Mouse (Mus musculus): ENCODE results near the gene Mien1.
A peak's percentile ranks its signal among the peaks of the same experiment; 100 is the strongest.

Gene Mien1

DNA sequence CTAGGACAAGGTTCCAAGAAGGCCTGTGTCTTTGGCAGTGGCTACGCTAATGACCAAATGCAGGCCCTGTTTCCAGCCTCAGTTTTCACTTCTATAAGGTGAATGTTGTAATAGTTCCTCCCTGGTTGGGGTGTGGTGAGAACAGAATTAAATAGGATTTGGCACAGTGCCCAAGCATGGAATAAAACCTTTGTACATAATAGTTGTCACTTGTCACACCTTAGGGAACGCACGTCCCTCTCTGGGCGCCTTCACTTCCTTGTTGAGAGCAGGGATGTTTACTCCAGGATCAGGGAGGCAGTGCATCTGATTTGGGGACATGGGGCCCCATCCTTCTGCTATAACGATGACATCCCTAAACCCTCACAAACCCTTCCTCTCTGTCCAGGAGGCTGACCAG is 10.4 kb downstream of the Mien1 start:
- DNase-seq (ENCODE audit: low read depth, low spot score) = no peak

DNA sequence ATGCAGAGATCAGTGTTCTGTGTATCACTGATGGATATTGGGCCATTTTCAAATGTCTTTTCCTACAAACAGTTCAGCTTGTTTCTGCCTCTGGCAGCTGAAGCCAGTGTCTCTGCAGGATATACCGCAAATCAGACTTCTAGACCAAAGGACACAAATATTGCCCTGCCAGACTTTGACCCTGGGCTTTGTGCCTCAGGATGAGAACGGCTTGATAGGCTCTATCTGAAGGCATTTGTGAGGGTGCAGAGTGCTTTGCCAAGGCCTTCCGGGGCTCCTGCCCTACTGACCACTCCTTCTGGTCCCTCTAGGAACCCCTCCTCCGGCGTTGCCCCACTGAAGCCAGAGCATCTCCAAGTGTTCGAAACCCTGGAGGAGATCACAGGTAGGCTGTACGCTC is 12.2 kb downstream of the Mien1 start:
- DNase-seq (ENCODE audit: low read depth, low spot score) = no peak

DNA sequence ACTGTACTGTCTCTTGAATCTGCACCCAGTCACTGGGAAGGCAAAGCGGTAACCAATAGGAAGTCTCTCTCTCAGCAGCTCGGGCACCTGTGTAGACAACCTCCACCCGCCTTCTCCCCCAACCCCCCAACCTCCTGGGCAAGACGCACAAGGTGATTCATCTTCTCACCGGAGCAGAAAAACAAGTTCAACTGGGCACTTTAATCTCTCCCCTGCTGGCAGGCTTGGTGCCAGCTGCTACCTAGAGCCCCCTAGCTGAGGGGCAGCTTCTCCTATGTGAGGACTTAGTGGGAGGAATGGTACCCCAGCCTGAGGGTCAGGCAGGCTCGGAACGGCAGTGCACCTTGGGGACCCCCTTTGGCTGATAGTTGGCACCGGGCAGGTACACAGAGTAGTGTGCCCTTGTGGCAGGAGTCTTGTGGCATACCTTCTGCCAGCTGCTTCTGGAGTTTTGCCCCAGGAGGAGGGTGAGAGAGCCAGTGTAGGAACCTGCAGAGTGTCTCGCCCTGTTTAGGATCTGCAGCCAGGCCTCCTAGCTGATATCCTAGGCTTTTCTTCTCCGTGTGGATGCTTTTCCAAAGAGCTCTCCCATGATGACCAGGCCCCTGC is 19.7 kb downstream of the Mien1 start:
- no peak for DNase-seq (ENCODE audit: low read depth, low spot score)

DNA sequence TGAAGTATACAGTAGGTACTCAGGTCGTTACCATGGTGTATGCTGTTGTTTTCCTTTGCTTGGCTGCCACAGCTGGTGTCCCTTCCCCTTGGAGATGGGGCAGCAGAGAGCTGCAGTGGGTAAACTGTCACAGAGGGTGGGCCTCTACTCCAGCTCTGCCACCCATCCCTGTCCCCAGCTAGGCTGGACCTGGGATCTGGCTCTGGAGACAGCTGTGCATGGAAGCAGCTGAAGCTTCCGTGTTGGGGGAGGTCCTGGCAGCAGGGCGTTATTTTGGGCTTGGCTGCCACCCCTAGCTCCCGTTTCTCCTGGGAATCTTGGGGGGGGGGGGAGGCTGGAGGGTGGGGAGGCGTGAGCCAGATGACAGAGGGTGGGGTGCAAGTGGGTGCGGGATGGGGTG is 20.5 kb downstream of the Mien1 start:
- no peak for DNase-seq (ENCODE audit: low read depth, low spot score)

DNA sequence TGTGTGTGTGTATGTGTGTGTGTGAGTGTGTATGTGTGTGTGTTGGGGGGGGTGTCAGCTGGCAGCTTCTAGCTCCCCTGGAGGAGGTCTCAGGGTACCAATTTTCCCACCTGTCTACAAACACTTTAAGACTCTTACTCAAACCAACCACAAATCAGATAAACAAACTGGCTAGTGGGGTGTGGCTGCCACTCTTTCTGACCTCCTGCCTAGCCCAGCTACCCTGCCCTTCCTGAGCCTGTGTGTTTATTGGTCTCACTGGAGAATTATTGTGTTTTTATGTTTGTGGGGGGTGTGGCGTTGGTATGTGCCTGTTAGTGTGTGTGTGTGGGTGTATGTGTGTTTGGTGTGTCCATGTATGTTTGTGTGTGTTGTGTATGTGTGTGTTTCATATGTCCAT is 21.7 kb downstream of the Mien1 start:
- DNase-seq (ENCODE audit: low read depth, low spot score) = no peak

DNA sequence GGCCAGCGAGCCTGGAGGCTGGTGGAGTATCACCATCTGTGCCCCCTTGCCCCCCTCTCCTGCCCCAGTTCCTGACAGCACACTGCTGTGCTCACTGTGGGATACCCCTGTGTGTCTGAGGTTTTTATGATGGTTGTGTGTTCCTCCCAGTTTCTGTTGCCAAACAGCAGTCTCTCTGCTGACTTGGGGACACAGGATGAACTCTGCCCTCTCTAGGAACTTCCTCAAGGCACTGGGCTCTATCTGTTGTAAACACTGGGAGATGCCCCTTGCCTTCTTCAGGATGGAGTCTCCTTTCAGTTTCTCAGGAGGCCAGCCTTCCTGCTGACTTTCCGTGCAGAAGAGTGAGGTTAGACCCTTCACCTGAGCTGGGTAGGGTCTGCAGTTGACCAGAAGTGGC is 24.6 kb downstream of the Mien1 start:
- no peak for DNase-seq (ENCODE audit: low read depth, low spot score)

DNA sequence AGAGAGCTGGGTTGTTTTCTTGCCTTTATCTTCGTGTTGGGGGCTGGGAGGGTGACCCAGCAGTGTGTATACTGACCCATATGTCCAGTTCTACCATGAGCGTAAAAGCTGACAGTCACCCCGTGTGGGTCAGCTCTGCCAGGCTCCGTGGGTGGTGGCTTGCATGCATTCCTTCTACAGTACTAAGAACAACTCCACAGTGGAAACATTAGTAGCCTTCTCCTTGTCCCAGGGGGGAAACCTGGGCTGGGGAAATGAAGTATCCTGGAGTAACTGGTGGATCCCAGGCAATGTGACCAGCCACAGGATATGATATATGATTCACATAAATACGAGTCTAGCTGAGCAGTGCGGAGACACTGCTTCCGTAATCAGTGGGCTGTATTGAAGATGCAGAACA is 25.1 kb downstream of the Mien1 start:
- no peak for DNase-seq (ENCODE audit: low read depth, low spot score)

DNA sequence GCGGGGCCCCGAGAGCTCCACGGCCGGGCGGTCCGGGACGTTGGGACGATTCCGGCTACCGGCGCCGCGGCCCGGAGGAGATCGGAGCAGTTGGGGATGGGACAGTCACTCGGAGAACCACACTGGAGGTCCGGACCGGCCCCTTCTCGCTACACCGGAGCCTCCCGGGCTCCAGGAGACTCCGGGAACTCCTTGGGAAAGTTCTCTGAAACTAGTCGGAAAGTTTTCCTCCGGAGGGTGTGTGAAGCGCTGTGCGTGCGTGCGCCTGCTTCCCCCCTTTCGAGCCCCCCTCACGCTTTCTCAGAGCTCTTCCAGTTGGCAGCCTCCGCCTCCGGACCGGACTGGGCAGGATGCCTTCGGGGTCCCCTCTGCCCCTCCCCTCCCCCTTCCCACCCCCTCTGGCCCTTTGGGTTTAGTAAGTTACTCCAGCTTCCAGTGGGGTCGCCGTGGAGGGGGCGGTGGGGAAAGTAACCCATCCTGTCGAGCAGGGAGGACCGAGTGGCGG is 25.9 kb downstream of the Mien1 start:
- DNase-seq (ENCODE audit: low read depth, low spot score) = no peak

DNA sequence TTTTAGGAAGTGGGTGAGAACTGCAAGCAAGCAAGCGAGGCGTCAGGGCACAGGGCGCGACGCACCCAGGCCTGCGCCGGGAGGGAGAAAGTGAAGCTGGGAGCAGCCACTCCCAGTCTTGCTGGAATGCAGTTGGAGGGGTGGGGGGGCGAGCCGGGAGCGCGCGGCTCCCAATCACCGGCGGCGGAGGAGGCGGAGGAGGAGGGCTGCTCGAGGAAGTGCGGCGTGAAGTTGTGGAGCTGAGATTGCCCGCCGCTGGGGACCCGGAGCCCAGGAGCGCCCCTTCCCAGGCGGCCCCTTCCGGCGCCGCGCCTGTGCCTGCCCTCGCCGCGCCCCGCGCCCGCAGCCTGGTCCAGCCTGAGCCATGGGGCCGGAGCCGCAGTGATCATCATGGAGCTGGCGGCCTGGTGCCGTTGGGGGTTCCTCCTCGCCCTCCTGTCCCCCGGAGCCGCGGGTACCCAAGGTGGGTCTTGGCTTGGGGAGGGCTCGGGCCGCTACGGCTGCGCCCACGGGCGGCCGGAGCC is 26.5 kb downstream of the Mien1 start, which contains the start of gene Erbb2:
Gene Erbb2, plus strand, starts transcription at position 198 of the 524 bp plus-strand sequence.
- DNase-seq (ENCODE audit: low read depth, low spot score) = peak; percentile 78

DNA sequence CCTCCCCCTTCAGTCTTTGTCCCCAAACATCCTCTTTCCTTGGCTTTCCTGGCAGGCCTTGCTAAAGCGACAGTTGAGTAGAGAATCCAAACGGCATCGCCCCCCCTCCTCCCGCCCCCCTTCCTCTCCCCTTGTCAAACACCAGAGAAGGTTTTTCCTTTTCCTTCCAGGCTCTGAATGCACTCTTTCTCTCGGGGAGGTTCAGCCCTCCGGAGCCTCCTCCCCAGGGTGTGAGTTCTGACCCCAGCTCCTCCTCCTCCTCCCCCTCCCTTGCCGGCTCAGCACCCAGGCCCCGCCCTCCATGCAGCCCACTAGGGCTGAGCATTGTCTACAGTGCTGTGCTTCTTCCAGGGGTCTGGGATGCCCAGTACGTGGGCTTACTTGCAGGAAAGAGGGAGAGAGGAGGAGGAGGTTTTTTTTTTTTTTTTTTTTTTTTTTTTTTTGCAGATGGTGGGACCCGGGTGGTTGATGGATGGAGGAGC is 29.4 kb downstream of the Mien1 start:
- no peak for DNase-seq (ENCODE audit: low read depth, low spot score)

DNA sequence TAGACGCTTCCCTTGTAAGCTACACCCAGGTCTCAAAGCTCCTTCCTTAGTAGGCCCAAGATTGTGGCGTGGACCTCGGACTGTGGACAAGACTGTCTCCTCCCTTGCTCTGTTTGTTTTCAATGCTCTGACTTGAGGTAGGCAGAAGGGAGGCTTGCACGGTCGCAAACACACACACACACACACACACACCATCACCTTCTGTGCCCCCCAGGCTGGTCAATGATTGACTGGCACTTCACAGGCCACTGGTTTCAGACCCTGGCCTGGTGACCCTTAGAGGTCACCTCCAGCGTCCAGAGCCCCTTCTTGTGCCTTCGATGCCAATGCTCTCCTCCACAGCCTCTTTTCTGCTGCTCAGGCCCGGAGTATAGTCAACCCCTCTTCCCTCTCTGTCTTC is 29.9 kb downstream of the Mien1 start:
- no peak for DNase-seq (ENCODE audit: low read depth, low spot score)

DNA sequence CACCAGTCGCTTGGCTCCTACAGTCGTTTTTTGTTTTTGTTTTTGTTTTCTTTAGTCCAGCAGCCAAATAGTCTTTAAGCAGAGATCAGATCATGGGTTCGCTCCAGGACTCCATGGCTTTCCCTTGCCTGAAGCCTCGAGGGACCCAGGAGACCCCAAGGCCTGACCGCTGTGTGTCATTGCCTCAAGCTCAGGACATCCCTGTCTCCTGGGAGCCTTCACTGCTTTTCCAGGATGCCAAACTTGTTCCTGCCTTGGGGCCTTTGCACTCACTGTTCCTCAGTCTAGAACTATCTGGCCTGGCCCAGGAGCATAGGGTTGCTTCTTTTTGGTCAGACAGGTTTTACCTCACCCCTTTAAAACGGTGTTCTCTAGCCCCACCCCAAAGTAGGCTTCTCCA is 32.2 kb downstream of the Mien1 start:
- no peak for DNase-seq (ENCODE audit: low read depth, low spot score)

DNA sequence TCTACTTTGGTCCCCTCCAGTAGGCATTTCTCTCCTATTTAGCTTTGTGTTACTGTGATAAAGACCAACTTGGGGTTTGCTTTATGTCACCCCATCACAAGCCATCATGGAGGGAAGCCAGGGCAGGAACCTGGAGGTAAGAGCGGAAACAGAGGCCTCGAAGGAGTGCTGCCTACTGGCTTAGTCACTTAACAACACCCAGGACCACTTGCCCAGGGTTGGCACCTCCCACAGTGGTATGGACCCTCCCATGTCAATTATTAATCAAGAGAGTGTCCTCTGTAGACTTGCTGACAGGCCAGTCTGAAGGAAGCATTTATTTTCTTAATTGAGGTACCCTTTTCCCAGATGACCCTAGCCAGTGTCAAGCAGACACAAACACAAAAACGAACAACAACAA is 38.0 kb downstream of the Mien1 start:
- DNase-seq (ENCODE audit: low read depth, low spot score) = no peak

DNA sequence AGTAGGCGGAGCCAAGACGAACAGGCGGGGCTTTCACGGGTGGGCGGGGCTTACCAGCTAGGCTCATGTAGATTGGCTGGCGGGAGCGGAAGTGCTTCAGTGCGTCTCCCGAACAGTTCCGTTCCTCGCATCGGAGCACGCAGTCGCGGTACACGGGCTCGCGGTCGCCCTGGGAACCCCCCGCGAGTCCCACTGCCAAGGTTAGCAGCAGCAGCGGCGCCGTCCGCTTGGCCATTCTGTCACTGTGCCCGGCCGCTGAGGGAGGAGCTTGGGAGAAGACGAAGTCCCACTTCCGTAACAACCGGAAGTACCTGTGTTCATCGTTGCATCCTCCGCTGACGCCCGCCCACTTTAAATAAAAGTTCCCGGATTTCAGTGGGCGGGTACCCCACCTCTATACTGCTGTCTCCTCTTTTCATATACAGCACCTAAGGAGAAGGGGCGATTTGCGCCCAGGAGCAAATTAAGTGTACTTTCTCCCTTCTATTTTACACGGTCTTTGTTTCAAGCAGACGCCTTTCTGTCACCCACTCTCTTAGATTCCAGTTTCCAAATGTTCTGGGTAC is 38.5 kb downstream of the Mien1 start, which contains the start of gene Pgap3:
Gene Pgap3, minus strand, starts transcription at position 330 of the 566 bp plus-strand sequence.
- DNase-seq (ENCODE audit: low read depth, low spot score) = peak; percentile 91

DNA sequence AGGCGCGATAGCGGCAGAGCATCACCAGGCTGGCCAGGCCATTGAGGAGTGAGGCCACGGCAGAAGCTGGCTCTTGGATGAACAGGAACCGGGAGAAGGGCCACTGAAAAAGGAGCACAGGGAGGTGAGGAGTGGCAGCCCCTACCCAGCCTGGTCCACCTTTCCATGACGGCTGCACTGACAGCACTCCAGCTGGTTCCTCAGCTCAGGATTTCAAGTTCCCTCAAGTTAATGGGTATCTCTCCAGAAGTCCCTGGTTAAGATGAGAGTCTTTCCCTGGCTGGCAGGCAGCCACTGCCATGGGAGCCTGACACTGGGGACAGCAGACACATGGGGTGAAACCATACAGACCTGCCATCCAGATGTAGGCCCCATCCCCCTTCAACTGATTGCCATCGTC is 40.8 kb downstream of the Mien1 start:
- DNase-seq (ENCODE audit: low read depth, low spot score) = no peak

DNA sequence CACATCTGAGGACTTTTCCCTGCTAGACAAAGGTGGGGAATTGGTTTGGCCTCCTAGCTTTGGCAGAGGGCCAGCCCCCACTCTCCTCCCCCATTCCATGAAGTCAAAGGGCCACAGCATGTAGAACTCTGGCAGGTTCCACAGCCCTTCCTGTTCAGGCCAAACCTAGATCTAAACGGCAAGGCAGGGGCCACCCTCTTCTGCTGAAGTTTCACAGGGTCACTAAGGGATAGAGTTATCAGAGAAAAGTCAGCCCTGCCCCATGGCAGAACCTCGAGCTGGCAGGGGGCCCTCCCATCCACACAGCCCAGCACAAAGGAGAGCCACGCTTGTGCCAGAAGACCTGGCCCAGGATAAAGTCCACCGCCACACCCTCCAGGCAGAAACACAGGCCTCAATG is 43.8 kb downstream of the Mien1 start:
- no peak for DNase-seq (ENCODE audit: low read depth, low spot score)

DNA sequence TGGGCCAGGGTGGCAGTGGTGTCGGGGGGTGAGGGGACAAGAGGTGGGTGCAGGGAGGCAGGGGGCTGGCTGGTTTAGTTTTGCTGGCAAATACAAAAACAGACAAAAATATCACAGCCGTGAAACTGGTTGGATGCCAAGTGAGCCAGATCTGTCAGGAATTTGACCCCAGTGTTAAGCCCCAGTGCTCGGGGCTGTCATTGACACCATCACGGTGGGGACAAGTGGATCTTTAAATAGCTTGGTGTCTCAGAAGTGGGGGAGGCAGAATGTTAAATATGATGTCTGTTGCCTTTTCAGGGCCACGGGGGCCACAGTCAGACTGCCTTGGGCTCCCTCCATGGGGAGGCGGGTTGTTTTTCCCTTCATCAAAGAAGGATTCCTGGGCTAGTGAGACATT is 44.5 kb downstream of the Mien1 start:
- DNase-seq (ENCODE audit: low read depth, low spot score) = no peak

DNA sequence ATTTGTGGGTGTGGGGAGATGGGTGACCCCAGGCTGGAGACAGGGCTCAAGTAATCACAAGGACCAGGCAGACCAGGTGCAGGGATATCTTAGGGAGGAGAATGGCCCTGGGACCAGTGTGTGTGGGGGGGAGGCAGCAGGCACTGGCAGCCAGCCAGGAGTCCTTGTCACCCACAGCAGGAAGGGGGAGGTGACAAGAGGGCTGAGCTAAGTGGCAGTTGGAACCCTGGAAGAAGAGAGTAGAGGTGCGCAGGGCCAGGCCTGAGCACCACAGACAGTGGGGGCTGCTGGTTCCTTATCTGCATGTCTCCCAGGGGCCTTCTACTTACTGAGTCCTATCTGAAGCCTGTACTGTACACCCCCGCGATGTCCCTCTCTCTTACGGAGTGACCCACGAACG is 45.5 kb downstream of the Mien1 start:
- no peak for DNase-seq (ENCODE audit: low read depth, low spot score)

DNA sequence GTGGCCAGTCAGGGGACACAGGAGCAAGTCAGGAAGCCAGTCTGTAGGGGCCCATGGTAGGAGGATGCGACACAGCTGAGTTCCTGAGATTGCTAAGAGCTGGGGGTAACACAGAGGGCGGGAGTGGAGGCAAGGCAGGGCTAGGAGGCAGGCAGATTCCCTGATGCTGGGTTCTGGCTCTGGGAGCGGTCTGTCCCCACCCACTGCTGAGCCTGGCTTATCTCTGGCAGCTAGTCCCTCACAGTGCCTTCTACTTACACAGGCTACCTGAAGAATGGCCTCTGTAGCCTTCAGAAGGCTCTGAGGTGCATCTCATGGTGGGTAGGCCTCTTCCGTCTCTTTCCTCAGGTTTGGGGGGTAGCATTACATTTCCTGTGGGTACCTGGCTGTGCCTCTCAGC is 46.1 kb downstream of the Mien1 start:
- DNase-seq (ENCODE audit: low read depth, low spot score) = no peak

DNA sequence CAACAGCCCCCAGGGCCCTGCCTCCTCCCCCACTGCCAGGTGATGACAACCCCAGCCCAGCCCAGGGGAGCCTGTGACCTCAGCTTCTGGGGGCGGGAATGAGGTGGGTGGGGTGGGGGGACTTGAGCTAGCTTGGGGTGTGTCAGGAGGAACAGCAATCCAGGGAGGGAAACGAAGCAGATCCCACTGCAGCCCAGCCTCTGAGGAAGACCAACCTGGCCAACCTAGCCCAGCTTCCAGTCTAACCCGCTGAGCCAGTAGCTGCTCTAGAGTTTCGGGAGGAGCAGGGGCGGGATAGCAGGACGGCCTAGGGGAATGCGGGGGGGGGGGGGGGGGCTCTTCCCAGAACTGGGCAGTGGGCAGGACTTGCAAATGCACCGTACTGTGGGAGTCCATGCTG is 46.8 kb downstream of the Mien1 start:
- DNase-seq (ENCODE audit: low read depth, low spot score) = no peak

DNA sequence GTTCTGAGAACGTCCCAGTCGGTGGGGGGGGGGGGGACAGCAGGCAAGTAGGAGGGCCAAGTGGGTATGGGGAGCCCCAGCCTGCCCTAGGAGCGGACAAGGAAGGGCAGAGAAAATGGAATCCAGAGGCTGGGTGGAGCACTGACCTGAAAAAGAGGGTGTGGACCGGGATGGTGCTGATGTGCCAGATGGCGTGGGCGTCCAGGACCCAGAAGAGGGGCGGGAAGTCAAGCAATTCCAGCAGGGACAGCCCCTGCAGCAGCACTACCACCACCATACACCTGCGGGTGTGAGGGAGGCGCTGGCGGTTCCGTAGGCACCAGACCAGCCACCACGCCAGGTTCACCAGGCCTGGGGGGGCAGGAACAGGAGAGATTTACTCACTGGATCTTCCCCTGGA is 48.6 kb downstream of the Mien1 start:
- DNase-seq (ENCODE audit: low read depth, low spot score) = no peak

DNA sequence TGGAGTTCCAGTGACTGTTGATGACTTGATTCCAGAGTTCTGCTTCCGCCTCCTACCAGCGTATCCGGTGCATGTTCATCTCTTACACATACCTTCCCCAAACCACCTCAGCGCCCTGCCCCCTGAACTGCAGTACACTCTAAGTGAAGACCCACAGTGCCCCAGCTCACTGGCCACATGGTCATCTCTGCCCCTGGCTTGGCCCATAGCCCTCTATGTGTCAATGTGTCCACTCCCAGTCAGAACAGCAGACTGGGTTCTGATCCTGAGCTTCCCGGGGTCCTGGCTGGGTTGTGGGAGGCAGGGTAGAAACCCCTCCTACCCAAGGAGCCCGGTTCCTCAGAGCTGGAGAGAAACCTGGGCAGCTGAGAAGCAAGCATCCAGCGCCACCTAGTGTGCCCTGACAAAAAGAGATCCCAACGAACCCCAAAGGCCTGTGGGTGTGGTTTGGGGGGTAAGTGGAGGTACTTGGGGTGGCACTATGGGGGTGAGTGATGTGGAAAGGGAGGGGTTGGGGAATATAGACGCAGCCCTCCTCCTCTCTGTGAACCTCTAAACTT is 49.5 kb downstream of the Mien1 start:
- DNase-seq (ENCODE audit: low read depth, low spot score) = no peak

DNA sequence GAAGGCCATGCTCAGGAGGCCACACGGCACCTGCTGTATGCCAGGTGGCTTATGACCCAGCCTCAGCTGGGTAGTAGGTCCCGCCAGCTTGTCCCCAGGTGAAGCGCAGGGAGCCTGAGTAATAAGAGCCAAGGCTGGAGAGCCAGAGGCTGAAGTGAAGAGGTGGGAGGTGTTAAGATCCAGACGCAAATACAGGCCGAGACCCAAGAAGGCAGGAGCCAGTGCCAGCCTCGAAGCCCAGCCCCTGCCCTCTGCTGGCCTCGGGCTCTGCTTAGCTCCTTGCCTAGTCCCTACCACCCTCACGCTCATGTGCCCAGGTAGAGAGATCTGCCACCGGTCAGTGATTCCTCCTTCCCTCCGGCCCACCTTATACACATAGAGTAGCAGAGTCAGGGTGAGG is 50.5 kb downstream of the Mien1 start:
- no peak for DNase-seq (ENCODE audit: low read depth, low spot score)

Measured in WW6 (cell line).